Mouse (Mus musculus): Measurements from ENCODE around the gene Dtx3.

DNA sequence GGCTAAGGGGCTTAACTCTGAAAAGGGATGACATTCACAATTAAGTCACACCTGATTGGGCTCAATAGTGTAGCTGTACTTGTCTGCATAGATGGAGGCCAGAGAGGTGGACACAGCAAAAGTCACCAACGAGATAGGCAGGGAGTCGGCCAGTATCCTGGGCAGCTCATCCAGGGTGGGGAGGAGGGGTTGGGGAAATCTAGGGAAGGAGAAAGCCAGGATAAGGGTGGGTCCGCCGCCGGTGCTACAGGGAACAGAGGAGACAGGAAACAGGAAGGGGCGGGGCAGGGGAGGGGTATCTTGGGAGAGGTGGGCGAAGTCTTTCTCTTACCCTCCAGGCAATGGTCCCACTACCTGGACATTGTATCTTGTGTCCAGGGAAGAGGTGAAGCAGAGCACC is 18.8 kb downstream of the Dtx3 start:
- no peak for TF ChIP-seq ZC3H11A (IDR thresholded peaks at IDR 0.05; ENCODE audit: borderline replicate concordance, low read depth, low read length)
- TF ChIP-seq CHD2 (IDR thresholded peaks at IDR 0.05; ENCODE audit: low read depth, low read length) = no peak

All from ES-E14 (cell line).